Mouse (Mus musculus): ENCODE data around the gene Spata20.

Gene Spata20

DNA sequence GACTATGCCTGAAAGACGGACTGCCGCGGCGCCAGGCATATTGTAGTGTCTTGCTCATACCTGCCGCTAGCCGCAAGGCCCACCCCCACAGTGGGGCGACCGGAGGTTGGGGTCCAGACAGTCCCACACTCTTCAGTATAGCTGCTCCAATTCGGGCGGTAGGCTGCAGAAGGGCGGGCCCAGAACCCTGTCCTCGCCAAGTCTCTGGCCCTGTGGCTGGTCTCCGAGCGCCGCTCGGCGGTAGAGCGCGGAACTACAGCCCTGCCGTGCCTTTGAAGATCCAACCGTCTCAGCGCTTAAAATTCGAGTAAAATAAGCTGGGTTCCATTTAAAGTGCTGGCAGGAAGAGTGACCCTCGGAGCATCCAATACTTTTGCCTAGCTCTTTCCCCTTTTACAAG, at the start of gene Spata20:
Gene Spata20 (minus strand): TSS at position 179 of the 400 bp plus-strand sequence.
- peak; percentile 71 for DNase-seq (ENCODE audit: low spot score)

- DNase-seq (ENCODE audit: low spot score), result no peak
Observed at GRCm38 (mm10) chr11:94533171-94533570, 47.2 kb upstream of the Spata20 start.

- DNase-seq (ENCODE audit: low spot score), result no peak
Observed at GRCm38 (mm10) chr11:94528879-94529278, 42.9 kb upstream of the Spata20 start.

DNA sequence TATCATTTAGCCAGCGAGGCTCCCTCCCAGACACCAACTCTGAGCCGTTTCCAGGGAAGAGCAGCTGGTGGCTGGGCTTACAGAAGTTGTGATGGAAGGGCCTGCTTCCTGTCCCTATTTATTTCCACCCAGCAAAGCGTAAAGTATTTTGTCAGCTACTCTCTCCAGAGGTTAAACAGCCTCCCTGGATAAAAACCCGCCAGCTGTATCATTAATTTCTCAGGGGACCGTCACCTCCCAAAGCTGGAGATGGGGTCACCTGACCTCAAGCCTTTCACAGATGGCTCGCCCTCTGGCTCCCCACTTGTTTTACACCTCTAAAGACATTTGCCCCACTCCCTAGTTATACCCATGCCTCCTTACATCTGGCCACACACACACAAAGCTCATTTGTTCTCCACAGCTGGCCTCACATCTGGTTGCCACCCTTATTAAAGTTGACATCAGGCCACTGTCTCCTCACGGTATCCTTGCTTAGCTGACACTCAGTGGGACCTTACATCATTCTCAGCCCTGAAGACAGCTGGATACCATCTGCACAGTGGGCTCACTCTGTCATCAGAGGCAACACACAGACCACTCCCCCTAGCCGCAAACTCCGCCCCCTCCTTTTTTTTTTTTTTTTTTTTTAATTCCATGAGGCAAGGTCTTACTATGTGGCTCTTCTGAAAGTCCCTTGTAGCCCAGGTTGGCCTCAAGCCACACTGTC, 40.3 kb upstream of the Spata20 start:
- no peak for DNase-seq (ENCODE audit: low spot score)

DNA sequence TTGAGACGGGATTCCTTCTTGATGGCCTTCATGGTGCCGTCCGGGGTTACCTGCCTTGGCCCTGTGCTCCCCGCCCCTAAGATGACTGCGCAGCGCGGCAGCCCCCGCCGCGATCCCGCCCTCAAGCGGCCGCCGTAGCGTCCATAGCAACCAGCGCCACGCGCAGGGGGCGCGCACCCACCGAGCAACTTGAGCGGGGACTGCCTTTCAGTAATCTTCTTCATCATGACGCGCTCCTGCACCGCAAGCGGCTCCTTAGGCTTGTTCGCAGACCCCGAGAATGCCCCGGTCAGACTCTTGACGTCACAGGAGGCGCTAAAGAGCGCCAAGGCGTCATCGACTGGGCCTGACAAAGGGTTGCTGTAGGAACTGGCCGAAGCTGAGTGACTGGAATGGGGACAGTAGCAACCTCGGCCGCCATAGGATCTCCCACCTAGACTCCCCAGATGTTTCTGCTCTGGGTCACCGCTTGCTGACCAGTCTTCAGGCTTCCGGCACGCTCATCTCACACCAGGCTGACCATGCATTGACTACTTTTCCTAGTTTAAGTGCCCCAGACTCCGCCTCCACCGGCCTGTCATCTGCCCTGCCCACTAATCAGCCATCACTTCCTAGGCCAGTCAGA, 35.4 kb upstream of the Spata20 start, which contains the start of gene Mycbpap:
Gene Mycbpap (minus strand): TSS at position 524 of the 625 bp plus-strand sequence.
- DNase-seq (ENCODE audit: low spot score), result peak; percentile 6

DNA sequence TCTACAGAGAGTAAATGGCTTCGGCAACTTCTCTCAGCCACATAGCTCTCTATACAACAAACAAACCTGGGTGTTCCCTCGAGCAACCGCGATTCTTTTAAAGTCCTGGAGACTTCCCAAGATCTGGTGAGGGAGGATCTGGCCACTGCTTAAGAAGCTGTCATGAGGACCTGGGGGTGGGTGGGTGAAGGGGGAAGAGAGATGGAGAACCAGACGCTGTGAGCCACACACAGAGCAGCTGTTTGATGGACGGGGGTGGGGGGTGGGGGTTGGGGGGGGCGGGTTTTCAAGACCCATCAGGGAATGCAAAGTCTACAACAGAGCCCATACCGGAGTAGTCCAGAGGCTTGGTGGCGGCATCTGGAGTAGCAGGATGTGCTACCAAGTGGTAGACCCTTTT, 27.5 kb upstream of the Spata20 start:
- no peak for DNase-seq (ENCODE audit: low spot score)

DNA sequence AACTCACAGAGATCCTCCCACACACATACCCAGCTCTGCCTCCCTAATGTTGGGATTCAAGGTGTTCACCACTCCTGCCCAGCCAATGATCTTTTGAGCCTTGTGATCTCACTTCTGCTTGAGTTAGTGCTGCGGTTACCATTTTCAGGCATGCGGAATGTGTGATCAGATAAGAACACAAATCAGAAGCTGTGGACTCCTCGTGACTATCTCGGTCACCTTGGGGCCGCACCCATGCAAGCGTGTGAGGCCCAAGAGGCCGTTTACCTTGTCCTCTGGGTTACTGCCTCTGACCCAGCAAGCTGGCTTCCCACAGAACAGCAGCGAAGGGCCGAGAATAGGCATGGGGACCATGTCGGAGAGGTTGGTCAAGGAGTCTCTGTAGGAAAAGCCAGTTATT, 23.0 kb upstream of the Spata20 start:
- DNase-seq (ENCODE audit: low spot score), result no peak

DNA sequence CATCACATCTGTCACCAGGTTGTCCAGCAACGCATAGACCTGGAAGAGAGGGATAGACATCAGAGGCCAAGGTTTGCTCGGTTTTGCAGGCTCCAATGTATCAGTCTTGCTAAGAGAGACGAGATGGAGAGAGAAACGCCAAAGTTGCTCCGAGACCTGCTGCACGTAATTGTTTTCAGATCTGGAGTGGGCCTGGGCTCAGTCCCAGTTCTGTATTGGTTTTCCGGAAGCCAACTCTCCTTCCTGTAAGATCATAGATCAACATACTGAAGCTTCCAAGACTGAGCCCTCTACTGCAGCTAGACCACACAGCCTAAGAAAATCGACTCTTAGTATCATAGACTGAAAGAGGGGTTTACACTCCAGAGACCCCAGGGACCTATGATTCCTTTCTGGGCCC, 15.5 kb upstream of the Spata20 start:
- no peak for DNase-seq (ENCODE audit: low spot score)

GRCm38 (mm10) chr11:94500362-94500761, 14.4 kb upstream of the Spata20 start:
- no peak for DNase-seq (ENCODE audit: low spot score)

DNA sequence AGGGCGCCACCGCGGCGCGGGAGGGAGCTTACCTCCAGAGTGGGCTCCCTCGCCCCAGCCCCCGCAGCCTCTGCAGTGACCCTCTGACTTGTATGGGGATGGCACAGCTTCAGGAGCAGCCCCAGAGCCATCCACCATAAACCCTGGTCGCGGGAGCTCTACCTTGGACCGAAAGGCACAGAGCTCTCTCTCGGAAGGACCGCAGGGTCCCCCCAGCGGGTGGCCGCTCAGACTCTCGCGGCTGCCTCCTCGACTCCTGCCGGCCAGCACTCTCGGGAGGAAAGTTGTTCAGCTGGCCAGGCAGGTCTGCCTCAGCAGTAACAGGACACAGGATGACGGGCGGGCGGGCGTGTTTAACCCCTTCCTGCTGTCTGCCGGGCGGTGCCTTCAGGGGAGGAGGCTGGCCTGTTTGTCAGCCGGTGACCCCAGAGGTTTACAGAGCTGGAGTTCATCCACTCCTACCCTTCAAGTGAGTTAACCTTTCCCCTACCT, 13.7 kb upstream of the Spata20 start, which contains the start of gene Epn3:
Gene Epn3 (minus strand): TSS at position 314 of the 492 bp plus-strand sequence.
- no peak for DNase-seq (ENCODE audit: low spot score)

GRCm38 (mm10) chr11:94499035-94499434, 13.1 kb upstream of the Spata20 start:
- no peak for DNase-seq (ENCODE audit: low spot score)

DNA sequence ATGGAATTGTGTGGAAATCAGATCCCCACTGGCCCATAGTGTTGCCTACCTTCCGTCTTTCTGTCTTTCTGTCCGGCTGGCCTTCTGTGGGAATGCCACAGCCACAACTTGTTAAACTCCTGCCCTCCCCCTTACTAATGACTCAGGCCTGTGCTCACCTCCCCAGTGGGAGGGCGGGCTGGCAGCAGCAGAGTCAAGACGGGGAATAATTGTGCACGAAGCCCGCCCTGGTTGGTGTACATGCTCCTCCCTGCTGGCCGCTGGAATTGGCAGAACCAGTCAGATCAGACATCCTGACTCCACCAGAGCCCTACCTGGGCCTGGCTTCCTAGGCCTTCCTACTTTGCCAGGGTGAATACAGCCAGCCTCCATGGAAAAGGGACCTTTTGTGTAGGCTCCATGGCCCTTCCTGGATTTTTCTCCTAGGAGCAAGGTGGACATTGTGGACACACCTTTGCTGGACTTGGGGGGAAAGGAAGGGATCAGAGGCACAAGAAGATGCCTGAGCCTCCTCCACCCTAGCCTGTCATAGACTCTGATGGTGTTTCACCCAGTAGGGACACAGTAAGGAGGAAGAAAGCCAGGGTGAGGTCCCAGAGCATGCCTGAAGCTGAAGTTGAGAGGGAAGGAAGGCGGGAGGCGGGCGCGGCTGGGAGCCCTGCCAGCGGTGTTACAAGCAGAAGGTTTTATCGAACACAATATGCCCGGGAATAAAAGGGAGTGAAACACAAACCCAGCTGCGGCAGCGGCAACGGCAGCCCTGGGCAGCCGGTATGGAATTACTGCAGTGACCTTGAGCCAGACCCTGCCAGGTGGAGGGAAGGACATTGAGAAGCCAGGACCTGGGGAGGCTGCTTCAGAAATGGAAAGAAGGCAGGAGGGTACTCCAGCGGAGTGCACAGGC, 12.4 kb upstream of the Spata20 start:
- DNase-seq (ENCODE audit: low spot score), result no peak

DNA sequence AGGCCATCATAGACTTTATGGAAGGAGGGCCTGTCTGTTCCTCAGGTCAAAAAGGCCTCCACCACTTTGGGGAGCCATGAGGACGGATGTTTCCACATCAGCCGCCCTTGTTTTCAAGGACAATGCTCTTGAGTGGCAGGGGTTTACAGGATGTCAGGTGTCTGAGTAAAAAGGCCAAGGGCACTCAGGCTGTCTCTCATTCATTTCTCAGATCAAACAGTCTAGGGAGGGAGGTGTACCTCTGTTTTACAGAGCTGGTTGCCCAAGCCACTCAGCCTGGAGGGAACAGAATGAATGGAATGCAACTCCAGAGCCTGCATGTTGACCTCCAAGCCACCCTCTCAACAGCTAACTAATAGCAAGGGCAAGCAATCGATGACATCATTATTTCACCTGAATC, 9.4 kb upstream of the Spata20 start:
- DNase-seq (ENCODE audit: low spot score), result no peak

DNA sequence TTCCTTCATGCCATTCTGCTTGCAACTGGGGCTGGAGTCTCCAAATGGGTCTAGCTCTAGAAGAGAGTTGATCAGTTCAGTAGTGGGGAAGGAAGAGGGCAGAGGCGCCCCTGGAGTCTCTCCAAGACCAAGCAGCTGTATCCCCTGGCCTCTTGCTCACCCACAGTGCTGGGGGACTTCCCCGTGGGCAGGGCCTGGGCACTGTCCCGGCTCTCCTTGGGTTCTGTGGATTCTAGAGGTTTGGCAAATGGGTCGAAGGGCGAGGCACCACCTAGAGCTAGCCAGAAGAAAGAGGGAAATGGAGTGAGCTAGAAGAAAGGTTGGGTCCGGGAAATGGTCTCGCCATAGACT, 5.7 kb upstream of the Spata20 start:
- no peak for DNase-seq (ENCODE audit: low spot score)

- no peak for DNase-seq (ENCODE audit: low spot score)
Observed at GRCm38 (mm10) chr11:94491035-94491748, 5.2 kb upstream of the Spata20 start.

GRCm38 (mm10) chr11:94489745-94490144, 3.8 kb upstream of the Spata20 start:
- no peak for DNase-seq (ENCODE audit: low spot score)

DNA sequence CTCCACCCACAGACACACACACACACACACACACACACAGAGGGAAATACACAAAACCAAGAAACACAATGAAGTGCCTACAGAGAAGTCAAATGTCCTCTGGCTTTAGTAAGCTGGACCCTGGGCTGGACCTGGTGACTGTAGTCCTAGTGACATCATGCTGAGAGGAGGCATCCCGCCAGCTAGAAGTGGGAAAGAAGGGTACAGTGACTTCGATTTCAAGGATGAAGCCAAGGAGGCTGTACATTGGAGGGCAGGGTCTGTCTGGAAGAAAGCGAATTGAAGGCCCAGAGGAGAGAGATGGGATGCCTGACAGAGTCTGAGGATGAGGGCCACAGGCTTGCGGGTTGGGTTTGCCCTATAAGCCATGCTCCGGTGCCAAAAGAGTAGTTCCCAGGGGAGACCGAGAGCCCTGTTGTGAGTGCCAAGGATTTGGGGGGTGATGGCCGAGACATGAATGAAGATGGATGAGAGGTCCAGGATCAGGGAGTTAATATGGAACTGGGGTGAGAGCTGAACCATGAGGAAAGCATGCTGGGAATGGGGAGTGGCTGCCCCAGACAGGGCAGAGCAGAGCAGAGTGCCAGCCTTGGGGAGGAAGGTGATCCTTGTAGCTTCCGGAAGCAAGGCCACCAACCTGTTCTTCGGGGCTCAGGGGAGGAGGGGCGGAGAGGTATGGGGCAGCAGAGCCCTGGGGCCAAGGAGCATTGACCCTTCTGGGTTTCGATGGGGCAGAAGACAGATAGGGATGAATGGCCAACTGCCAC, 3.0 kb upstream of the Spata20 start:
- no peak for DNase-seq (ENCODE audit: low spot score)

GRCm38 (mm10) chr11:94485223-94485622, 756 bp downstream of the Spata20 start:
- DNase-seq (ENCODE audit: low spot score), result no peak

DNA sequence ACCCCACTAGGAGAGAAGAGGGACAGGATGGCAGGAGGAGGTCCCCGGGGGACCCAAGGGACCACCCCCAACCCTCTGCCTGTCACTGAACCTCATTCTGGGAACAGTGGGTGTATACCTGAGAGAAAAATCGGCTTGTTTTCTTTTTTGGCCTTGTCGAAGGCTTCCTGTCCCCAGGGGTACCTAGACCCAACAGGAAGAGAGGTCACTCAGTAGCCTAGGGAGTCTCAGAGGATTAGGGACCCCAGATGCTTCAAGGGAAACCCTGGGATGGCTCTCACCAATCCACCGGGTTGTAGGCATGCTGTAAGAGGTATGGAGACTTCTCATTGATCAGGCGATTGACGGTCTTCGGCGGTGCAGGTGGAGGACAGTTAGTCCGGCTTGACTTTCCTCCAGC, 1.3 kb downstream of the Spata20 start:
- DNase-seq (ENCODE audit: low spot score), result no peak

DNA sequence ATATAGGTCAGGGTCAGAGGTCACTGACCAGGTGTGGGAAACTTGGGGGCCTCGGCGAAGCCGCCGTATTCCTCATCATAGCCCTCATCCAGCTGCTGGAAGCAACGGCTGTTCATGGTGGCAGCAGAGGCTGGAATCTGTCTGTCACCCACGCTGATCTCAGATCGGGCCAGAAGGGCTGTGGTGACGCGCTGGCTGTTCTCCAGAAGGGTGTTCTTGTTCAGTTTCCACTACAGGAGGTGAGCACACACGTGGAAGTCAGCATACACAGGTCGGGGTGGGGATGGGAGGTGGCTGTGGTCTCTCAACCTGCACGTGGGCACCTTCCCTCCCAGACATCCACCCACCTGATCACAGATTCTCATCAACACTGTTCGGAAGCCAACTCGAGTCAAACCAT, 2.1 kb downstream of the Spata20 start:
- DNase-seq (ENCODE audit: low spot score), result no peak

DNA sequence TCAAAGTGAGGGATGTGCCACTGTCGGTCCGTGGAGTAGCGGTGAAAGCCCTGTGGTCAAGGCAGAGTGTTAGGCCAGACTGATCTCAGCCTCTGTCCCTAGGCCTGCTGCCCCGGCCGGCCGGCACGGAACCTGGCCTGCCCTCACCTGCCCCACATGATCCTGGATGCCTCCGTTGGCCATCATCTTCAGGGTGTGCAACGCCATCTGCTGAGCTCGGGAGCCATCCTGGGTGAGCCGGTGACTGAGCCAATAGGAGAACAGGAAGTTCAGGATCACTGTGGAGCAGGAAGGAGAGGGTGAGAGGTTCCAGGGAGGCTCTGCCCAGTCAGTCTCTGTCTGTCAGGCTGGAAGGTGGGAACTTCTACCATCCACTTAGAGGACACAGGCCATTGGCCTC, 2.5 kb downstream of the Spata20 start:
- DNase-seq (ENCODE audit: low spot score), result no peak

Measured in spleen, adult 12 weeks (tissue).